ENCODE assay signal across 9 mouse cellular contexts in the genomic region with DNA sequence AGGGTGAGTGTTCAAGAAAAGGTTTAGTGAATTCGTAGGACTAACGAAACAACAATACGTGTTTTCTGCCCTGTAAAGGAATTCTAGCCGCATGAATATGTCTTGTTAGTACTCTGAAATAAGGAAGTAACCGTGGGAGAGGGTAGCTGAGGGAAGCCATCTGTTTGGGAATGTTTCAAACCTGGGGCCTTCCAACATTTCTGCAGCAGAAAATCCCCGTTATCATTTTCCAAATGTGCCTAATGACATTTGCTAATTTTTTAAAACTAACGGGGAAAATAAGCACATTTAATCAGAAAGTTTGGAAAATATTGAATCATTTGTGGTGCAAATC. TPM values are rescaled to one million over a fixed set of nuclear protein-coding genes. Genes with fewer than 3 reads are reported as not detected.
DNase-seq lines count a peak whose midpoint lies in the region; ATAC-seq lines count a peak whose summit lies in the region.
"Had no signal": no experiment of that assay in that cellular context is flagged by ENCODE, and none has a peak within 500 bp of the region (broad histone marks: within the 10 kb centered on the region; RNA-seq: fewer than 3 reads in every experiment).

No protein-coding gene starts in this region.

- peaks cover 8% of the 10 kb centered on the region for H3K36me3 ChIP-seq in heart, embryonic 16.5 days (ENCODE audit: control insufficient read depth, insufficient read depth)
- H3K36me3 ChIP-seq in hindbrain, embryonic 11.5 days (ENCODE audit: control insufficient read depth, insufficient read depth, low read length), result no peaks in the 10 kb centered on the region

- H3K9me3 ChIP-seq in heart, embryonic 16.5 days (replicated peaks; ENCODE audit: control insufficient read depth, low read length), result no peaks in the 10 kb centered on the region
- H3K9me3 ChIP-seq in hindbrain, embryonic 11.5 days (ENCODE audit: control insufficient read depth, low read length), result no peaks in the 10 kb centered on the region

- H3K4me2 ChIP-seq in heart, embryonic 16.5 days (ENCODE audit: low read depth, low read length), result peak overlapping the region; percentile 60
- peak overlapping the region; percentile 30 for H3K4me2 ChIP-seq in hindbrain, embryonic 11.5 days (replicated peaks; ENCODE audit: low read depth, low read length)

- peak overlapping the region; percentile 94 for H3K27ac ChIP-seq in heart, embryonic 16.5 days (ENCODE audit: low read length)
- no peak overlapping the region for H3K27ac ChIP-seq in hindbrain, embryonic 11.5 days (ENCODE audit: low read depth, low read length)

- ATAC-seq in heart, embryonic 16.5 days (replicated peaks; ENCODE audit: extremely low read depth, insufficient read depth, low FRiP score), result peak; percentile 40
- ATAC-seq in activated CD4-positive, CD25-positive, alpha-beta regulatory T cell, adult 4 months, result peak; percentile 44
- peak; percentile 85 for ATAC-seq in hindbrain, embryonic 11.5 days (ENCODE audit: low FRiP score)
- ATAC-seq in megakaryocyte-erythroid progenitor cell, adult 5-6 weeks (replicated peaks; ENCODE audit: low FRiP score, low TSS enrichment, poor library complexity, severe bottlenecking), result peak; percentile 59

- H3K4me1 ChIP-seq in heart, embryonic 16.5 days (ENCODE audit: control insufficient read depth, insufficient read depth, low read length), result peaks cover 9% of the 10 kb centered on the region; the same call in 1 of the 2 replicates
- H3K4me1 ChIP-seq in hindbrain, embryonic 11.5 days (replicated peaks; ENCODE audit: control insufficient read depth, insufficient read depth, low read length), result no peaks in the 10 kb centered on the region

- H3K4me3 ChIP-seq in heart, embryonic 16.5 days (ENCODE audit: low read length), result peak overlapping the region; percentile 87
- H3K4me3 ChIP-seq in hindbrain, embryonic 11.5 days (ENCODE audit: low read depth, low read length), result peak overlapping the region; percentile 51

- intact Hi-C loops in heart, postnatal 10 days (cut with DNase I), result loop anchor here (5.0 kb wide), 1 partner anchor 194 kb away; a partner anchor contains a TSS

- DNase-seq in heart, postnatal 10 days, result no peak
- no peak for DNase-seq in hindbrain, embryonic 11.5 days (ENCODE audit: low spot score)
- no peak for DNase-seq in natural killer cell, adult 2 months (ENCODE audit: low spot score in 2 of 2)
- no peak for DNase-seq in kidney, postnatal 14 days
- no peak for DNase-seq in thymus, postnatal 4 days

- H3K9ac ChIP-seq in heart, embryonic 16.5 days (ENCODE audit: low read length), result peak overlapping the region; percentile 87
- H3K9ac ChIP-seq in hindbrain, embryonic 11.5 days (ENCODE audit: low read depth, low read length), result peak overlapping the region; percentile 0; the same call in 1 of the 2 replicates

- 1% methylated on average over 7 of the region's 7 CpGs for WGBS in heart, embryonic 16.5 days
- 5% methylated on average over 7 of the region's 7 CpGs for WGBS in hindbrain, embryonic 11.5 days

- no peaks in the 10 kb centered on the region for H3K27me3 ChIP-seq in heart, embryonic 16.5 days (ENCODE audit: control insufficient read depth, insufficient read depth, low read length)
- H3K27me3 ChIP-seq in hindbrain, embryonic 11.5 days (ENCODE audit: control insufficient read depth, insufficient read depth, low read length), result no peaks in the 10 kb centered on the region

RNA-seq across cellular contexts. Expression of a gene that starts 0.3 kb away (rescaled TPM):
- polyA plus RNA-seq in heart, embryonic 16.5 days (2015; fragmentation: Nextera tagmentation; extraction: Ambion mirVana), result 110 and 120 TPM in 2 replicates
- total RNA-seq in heart, postnatal 10 days (2021), result 10 to 100 TPM; 47.5 to 51.9 TPM
- 10 to 100 TPM; 79.4 to 89.7 TPM for polyA plus RNA-seq in activated CD4-positive, CD25-positive, alpha-beta regulatory T cell, adult 4 months (2017; shearing (Covaris generic))
- 71.8 and 72.5 TPM in 2 replicates for polyA plus RNA-seq in hindbrain, embryonic 11.5 days (2014; fragmentation: Nextera tagmentation; extraction: Ambion mirVana)
- 14.9 and 24.1 TPM in 2 replicates for total RNA-seq in megakaryocyte-erythroid progenitor cell, adult 5-6 weeks (2014; fragmentation: Nextera tagmentation)
- 34.6 and 87.5 TPM in 2 replicates for total RNA-seq in megakaryocyte-erythroid progenitor cell, adult 5-6 weeks (2017)

RNA-seq across cellular contexts. Expression of a gene that starts 31.9 kb away (rescaled TPM):
- 2.0 and 2.2 TPM in 2 replicates for polyA plus RNA-seq in heart, embryonic 16.5 days (2015; fragmentation: Nextera tagmentation; extraction: Ambion mirVana)
- total RNA-seq in heart, postnatal 10 days (2021), result under 1 TPM; 0.40 to 0.45 TPM
- polyA plus RNA-seq in activated CD4-positive, CD25-positive, alpha-beta regulatory T cell, adult 4 months (2017; shearing (Covaris generic)), result not detected
- polyA plus RNA-seq in hindbrain, embryonic 11.5 days (2014; fragmentation: Nextera tagmentation; extraction: Ambion mirVana), result 25.7 and 26.2 TPM in 2 replicates
- total RNA-seq in megakaryocyte-erythroid progenitor cell, adult 5-6 weeks (2014; fragmentation: Nextera tagmentation), result not detected in 2 replicates
- not detected in 2 replicates for total RNA-seq in megakaryocyte-erythroid progenitor cell, adult 5-6 weeks (2017)
- total RNA-seq: monocyte, adult 5-6 weeks had no signal
